Mouse (Mus musculus): ENCODE data around the gene Myoz1.

- TF ChIP-seq HCFC1 (IDR thresholded peaks at IDR 0.05; ENCODE audit: borderline replicate concordance, insufficient read depth, low read length): no peak
- TF ChIP-seq ZC3H11A (IDR thresholded peaks at IDR 0.05; ENCODE audit: borderline replicate concordance, low read depth, low read length): no peak
- TF ChIP-seq CHD2 (IDR thresholded peaks at IDR 0.05; ENCODE audit: low read depth, low read length): no peak
- no peak for TF ChIP-seq MAFK (IDR thresholded peaks at IDR 0.05; ENCODE audit: insufficient read depth, low read depth, low read length)
- TF ChIP-seq ZNF384 (IDR thresholded peaks at IDR 0.05; ENCODE audit: low read depth, low read length): no peak
Observed at GRCm38 (mm10) chr14:20682498-20682897, 26.2 kb upstream of the Myoz1 start.
